Mouse (Mus musculus) liver, embryonic 11.5 days (tissue): ENCODE measurements around the gene Fig4. TPM values are rescaled to one million over a fixed set of nuclear protein-coding genes. Genes with fewer than 3 reads are reported as not detected.
A peak's percentile ranks its signal among the peaks of the same experiment; 100 is the strongest.

Experiments used
- ATAC-seq: fragments of 200-750 bp; cut with Nextera tagmentation; replicated peaks from 2 replicates; pipeline ENCODE4 v1.8.0; 2017; ENCODE audit warnings: moderate number of reproducible peaks, mild to moderate bottlenecking, moderate TSS enrichment, moderate library complexity; ENCODE audit not compliant: low FRiP score
- DNase-seq: peaks from one replicate; pipeline ENCODE4 v3.0.0-alpha.2; 2017; ENCODE audit warnings: low spot score
- H3K27ac ChIP-seq: fragments of 300-500 bp; sonication (generic); 2 replicates; pipeline ENCODE4 v1.5.1; 2014; ENCODE audit warnings: mild to moderate bottlenecking, low read depth, low read length, control low read depth
- H3K27me3 ChIP-seq: fragments of 300-500 bp; sonication (generic); replicated peaks from 2 replicates; pipeline ENCODE4 v1.6.1; 2014; ENCODE audit warnings: low read length, mixed read lengths; ENCODE audit not compliant: control insufficient read depth, insufficient read depth
- H3K36me3 ChIP-seq: fragments of 300-500 bp; sonication (generic); 2 replicates; pipeline ENCODE4 v1.6.1; 2014; ENCODE audit warnings: mild to moderate bottlenecking, low read length, moderate library complexity, mixed read lengths; ENCODE audit not compliant: control insufficient read depth, insufficient read depth
- H3K4me1 ChIP-seq: fragments of 300-500 bp; sonication (generic); replicated peaks from 2 replicates; pipeline ENCODE4 v1.6.1; 2014; ENCODE audit warnings: low read length, mixed read lengths; ENCODE audit not compliant: control insufficient read depth, insufficient read depth
- H3K4me2 ChIP-seq: fragments of 300-500 bp; sonication (generic); 2 replicates; pipeline ENCODE4 v1.6.1; 2014; ENCODE audit warnings: mild to moderate bottlenecking, control low read depth, moderate library complexity
- H3K4me3 ChIP-seq: fragments of 300-500 bp; sonication (generic); 2 replicates; pipeline ENCODE4 v1.5.1; 2014; ENCODE audit warnings: low read depth, low read length, control low read depth
- H3K9ac ChIP-seq: fragments of 300-500 bp; sonication (generic); 2 replicates; pipeline ENCODE4 v1.6.1; 2014; ENCODE audit warnings: low read depth, low read length, control low read depth
- H3K9me3 ChIP-seq: fragments of 300-500 bp; sonication (generic); 2 replicates; pipeline ENCODE4 v1.6.1; 2016; ENCODE audit warnings: low read length, inconsistent platforms, mixed read lengths; ENCODE audit not compliant: control insufficient read depth
- WGBS: fragments of 180-500 bp; shearing (Covaris S2); extraction: QIAGEN DNeasy Blood & Tissue Kit; methylation state at CpG from one replicate; pipeline ENCODE4 v1.1.7; 2014; 5-methylcytosine and 5-hydroxymethylcytosine counted together
- polyA plus RNA-seq: library from polyadenylated mRNA; unstranded; fragments of >200 nt; fragmentation: Nextera tagmentation; extraction: Ambion mirVana; gene quantifications from 2 replicates; pipeline ENCODE4 v1.2.1, GENCODE M21; 2014

Fig4 gene
- polyA plus RNA-seq, 1 experiment from 2014 or later: 19.2 TPM

GRCm38 (mm10) chr10:41295145-41295544 is 7.9 kb downstream of the Fig4 start:
- no peaks in the 10 kb centered on the region for H3K27me3 ChIP-seq
- ATAC-seq (no peak), DNase-seq (no peak)
- no peaks in the 10 kb centered on the region for H3K9me3 ChIP-seq
- H3K4me1 ChIP-seq: peaks cover 15% of the 10 kb centered on the region
- H3K9ac ChIP-seq: no peak overlapping the region
- H3K4me2 ChIP-seq: no peak overlapping the region
- H3K4me3 ChIP-seq: no peak overlapping the region
- H3K27ac ChIP-seq: no peak overlapping the region
- 52% methylated on average over 7 of the region's 7 CpGs for WGBS
- no peaks in the 10 kb centered on the region for H3K36me3 ChIP-seq

DNA sequence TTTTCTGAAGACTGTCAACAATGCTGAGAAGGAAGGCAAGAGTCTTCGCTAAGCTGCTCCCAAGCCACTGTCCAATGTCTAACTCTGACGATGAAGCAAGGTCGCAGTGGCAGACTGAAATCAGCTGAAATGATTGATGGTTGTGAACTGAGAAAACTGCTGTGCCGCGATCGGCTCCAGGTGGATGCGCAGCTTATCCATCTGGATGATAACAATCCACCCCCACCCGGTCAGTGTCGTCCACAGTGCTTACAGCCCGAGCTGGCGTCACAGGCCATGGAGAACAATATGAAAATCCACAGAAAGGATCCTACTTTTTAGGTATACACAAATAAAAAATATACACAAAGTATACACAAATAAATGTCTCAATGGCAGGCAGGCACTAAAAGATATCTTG is 8.3 kb downstream of the Fig4 start:
- no peak for DNase-seq
- Histone ChIP-seq H3K36me3 (no peaks in the 10 kb centered on the region), H3K27me3 (no peaks in the 10 kb centered on the region), H3K4me2 (no peak overlapping the region), H3K9me3 (no peaks in the 10 kb centered on the region), H3K4me1 (peaks cover 15% of the 10 kb centered on the region), H3K9ac (no peak overlapping the region), H3K4me3 (no peak overlapping the region), H3K27ac (no peak overlapping the region)
- WGBS: 70% methylated on average over 11 of the region's 11 CpGs
- no peak for ATAC-seq

- Histone ChIP-seq H3K27me3 (no peaks in the 10 kb centered on the region), H3K4me3 (no peak overlapping the region), H3K4me2 (0 out of 2 replicates have a peak overlapping the region, but pooled peaks have one; percentile 1), H3K36me3 (no peaks in the 10 kb centered on the region), H3K9me3 (no peaks in the 10 kb centered on the region), H3K9ac (no peak overlapping the region), H3K4me1 (peaks cover 15% of the 10 kb centered on the region), H3K27ac (no peak overlapping the region)
- no peak for ATAC-seq
- WGBS: 29% methylated on average over 7 of the region's 7 CpGs
- no peak for DNase-seq
Measured at GRCm38 (mm10) chr10:41293019-41293418, 10.0 kb downstream of the Fig4 start.

DNA sequence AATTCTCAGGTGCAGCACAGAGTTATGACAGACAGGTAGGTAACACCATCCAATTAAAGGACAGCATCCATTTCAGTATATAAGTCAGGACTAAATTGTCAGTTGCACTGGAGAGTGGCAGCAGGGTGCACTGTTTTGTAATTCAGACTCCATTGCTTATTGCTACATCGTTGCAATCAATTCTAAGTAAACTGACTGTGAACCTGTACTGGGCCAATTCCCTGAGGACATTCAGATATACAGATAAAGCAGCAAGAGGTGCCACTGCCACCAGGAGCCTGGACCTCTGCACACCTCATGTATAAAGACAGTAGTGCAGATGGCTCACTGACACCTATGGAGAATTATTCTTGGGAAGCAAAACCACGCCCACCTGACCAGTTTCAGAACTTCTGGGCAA is 12.0 kb downstream of the Fig4 start:
- no peak overlapping the region for H3K27ac ChIP-seq
- no peaks in the 10 kb centered on the region for H3K27me3 ChIP-seq
- ATAC-seq (no peak), DNase-seq (no peak)
- H3K4me2 ChIP-seq: no peak overlapping the region
- no peak overlapping the region for H3K9ac ChIP-seq
- H3K9me3 ChIP-seq: no peaks in the 10 kb centered on the region
- H3K4me1 ChIP-seq: peaks cover 15% of the 10 kb centered on the region
- no peak overlapping the region for H3K4me3 ChIP-seq
- no peaks in the 10 kb centered on the region for H3K36me3 ChIP-seq
- WGBS: 79% methylated on average over 2 of the region's 2 CpGs

GRCm38 (mm10) chr10:41288771-41289415 is 14.2 kb downstream of the Fig4 start:
- no peaks in the 10 kb centered on the region for H3K27me3 ChIP-seq
- no peak overlapping the region for H3K27ac ChIP-seq
- peak; percentile 82 for DNase-seq
- no peaks in the 10 kb centered on the region for H3K9me3 ChIP-seq
- no peak overlapping the region for H3K4me2 ChIP-seq
- no peak overlapping the region for H3K9ac ChIP-seq
- H3K4me1 ChIP-seq: peaks cover 7% of the 10 kb centered on the region
- ATAC-seq: peak; percentile 83
- WGBS: 38% methylated on average over 16 of the region's 16 CpGs
- no peak overlapping the region for H3K4me3 ChIP-seq
- no peaks in the 10 kb centered on the region for H3K36me3 ChIP-seq

DNA sequence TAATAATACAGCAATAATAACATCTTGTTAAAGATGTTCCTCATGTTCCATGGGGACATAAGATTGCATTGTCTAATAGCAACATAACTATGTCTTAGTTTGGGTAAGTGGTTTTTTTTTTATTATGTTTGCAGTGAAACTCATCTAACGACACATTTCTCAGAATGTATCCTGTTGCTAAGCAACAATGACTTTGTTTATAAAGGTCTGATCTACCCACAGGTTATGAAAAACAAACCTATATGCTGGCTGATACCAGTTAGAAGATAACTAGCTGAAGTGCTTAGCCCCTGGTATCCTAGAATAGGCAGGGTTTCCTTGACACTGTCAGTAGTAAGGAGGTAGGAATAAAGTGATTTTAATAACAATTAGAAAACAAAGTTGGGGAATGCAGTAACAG is 15.0 kb downstream of the Fig4 start:
- H3K4me1 ChIP-seq: no peaks in the 10 kb centered on the region
- no peak overlapping the region for H3K27ac ChIP-seq
- H3K4me2 ChIP-seq: no peak overlapping the region
- H3K27me3 ChIP-seq: no peaks in the 10 kb centered on the region
- no peak for DNase-seq
- no peak for ATAC-seq
- no peak overlapping the region for H3K4me3 ChIP-seq
- no peak overlapping the region for H3K9ac ChIP-seq
- H3K36me3 ChIP-seq: no peaks in the 10 kb centered on the region
- WGBS: 75% methylated on average over 1 of the region's 1 CpGs
- no peaks in the 10 kb centered on the region for H3K9me3 ChIP-seq

DNA sequence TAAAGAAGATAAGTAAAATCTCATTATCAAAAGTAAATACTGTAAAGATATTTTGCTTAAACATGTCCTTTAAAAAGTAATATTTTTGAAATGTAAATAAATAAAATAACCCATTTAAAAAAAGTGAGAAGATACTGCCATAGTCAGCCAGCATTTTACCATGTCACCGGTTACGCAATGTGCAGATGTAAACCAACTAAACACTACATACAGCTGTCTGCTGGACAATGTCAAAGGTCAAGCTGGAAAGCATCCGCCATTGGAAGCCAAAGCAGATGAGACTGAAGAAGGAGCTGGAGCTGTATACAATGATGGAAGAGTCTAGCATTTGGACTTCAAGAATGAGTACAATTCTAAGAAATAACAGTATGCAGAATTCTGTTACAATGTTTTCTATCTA is 15.4 kb downstream of the Fig4 start:
- no peak for DNase-seq
- 86% methylated on average over 3 of the region's 3 CpGs for WGBS
- ATAC-seq: no peak

DNA sequence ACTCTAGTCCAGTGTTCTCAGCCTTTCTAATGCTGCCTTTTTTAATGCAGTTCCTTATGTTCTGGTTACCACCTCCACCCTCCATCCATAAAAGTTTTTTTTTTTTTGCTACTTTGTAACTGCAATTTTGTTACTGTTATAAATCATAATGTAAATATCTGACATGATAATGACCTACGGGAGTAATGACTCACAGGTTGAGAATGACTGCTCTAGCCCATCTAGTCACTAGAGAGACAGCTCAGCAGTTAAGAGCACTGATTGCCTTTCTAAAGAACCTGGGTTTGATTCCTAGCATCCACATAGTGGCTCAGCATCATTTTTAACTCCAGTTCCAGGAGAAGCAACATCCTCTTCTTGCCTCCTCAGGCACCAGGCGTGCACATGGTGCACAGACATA is 21.0 kb downstream of the Fig4 start:
- Histone ChIP-seq H3K27me3 (no peaks in the 10 kb centered on the region), H3K9ac (no peak overlapping the region), H3K4me1 (no peaks in the 10 kb centered on the region), H3K36me3 (no peaks in the 10 kb centered on the region), H3K9me3 (no peaks in the 10 kb centered on the region), H3K4me2 (no peak overlapping the region), H3K27ac (no peak overlapping the region), H3K4me3 (no peak overlapping the region)
- DNase-seq: no peak
- no peak for ATAC-seq
- 83% methylated on average over 2 of the region's 2 CpGs for WGBS

More for the DNA sequence above, 15.4 kb downstream of the Fig4 start:
- Histone ChIP-seq H3K27me3 (no peaks in the 10 kb centered on the region), H3K4me1 (no peaks in the 10 kb centered on the region), H3K36me3 (no peaks in the 10 kb centered on the region), H3K4me3 (no peak overlapping the region), H3K9ac (no peak overlapping the region), H3K9me3 (no peaks in the 10 kb centered on the region), H3K4me2 (no peak overlapping the region), H3K27ac (no peak overlapping the region)

- Histone ChIP-seq H3K27me3 (no peaks in the 10 kb centered on the region), H3K4me3 (no peak overlapping the region), H3K4me2 (no peak overlapping the region), H3K9ac (no peak overlapping the region), H3K36me3 (no peaks in the 10 kb centered on the region), H3K27ac (no peak overlapping the region), H3K4me1 (no peaks in the 10 kb centered on the region), H3K9me3 (no peaks in the 10 kb centered on the region)
- 85% methylated on average over 2 of the region's 2 CpGs for WGBS
- no peak for ATAC-seq
- no peak for DNase-seq
Measured at GRCm38 (mm10) chr10:41280796-41281195, 22.3 kb downstream of the Fig4 start.
